Mouse (Mus musculus) activated CD4-positive, CD25-positive, alpha-beta regulatory T cell, adult 4 months (primary cell): ENCODE results near the gene Sema6d. TPM values are rescaled to one million over a fixed set of nuclear protein-coding genes. Genes with fewer than 3 reads are reported as not detected.

Experiments
- ATAC-seq: one replicate; pipeline ENCODE4 v1.8.0; 2017
- polyA plus RNA-seq, 2 experiments: library from polyadenylated mRNA; unstranded; fragments of 100-300 nt; shearing (Covaris generic); gene quantifications; one replicate each; pipeline ENCODE4 v1.2.1; 2017

The Sema6d gene
- 1 to 10 TPM in 1 of 2 experiments, under 1 TPM in 1; 0.95 to 1.5 TPM for polyA plus RNA-seq

- no peak for ATAC-seq
Measured at GRCm38 (mm10) chr2:124089813-124090230, at the start of gene Sema6d. Gene Sema6d, plus strand, starts transcription at chr2:124089969.

GRCm38 (mm10) chr2:124059910-124060309 lies 29.9 kb upstream of the Sema6d start:
- ATAC-seq: no peak

GRCm38 (mm10) chr2:124068380-124068779 lies 21.4 kb upstream of the Sema6d start:
- ATAC-seq: no peak

GRCm38 (mm10) chr2:124070664-124071063 lies 19.1 kb upstream of the Sema6d start:
- no peak for ATAC-seq

- no peak for ATAC-seq
Measured at GRCm38 (mm10) chr2:124071380-124071779, 18.4 kb upstream of the Sema6d start.

GRCm38 (mm10) chr2:124090231-124091141 lies 717 bp downstream of the Sema6d start:
- no peak for ATAC-seq

GRCm38 (mm10) chr2:124099697-124100096 lies 9.9 kb downstream of the Sema6d start:
- no peak for ATAC-seq

GRCm38 (mm10) chr2:124100486-124101200 lies 10.9 kb downstream of the Sema6d start:
- ATAC-seq: no peak

GRCm38 (mm10) chr2:124101201-124101517 lies 11.4 kb downstream of the Sema6d start:
- no peak for ATAC-seq

- ATAC-seq: no peak
Measured at GRCm38 (mm10) chr2:124101580-124101979, 11.8 kb downstream of the Sema6d start.

- no peak for ATAC-seq
Measured at GRCm38 (mm10) chr2:124103277-124103676, 13.5 kb downstream of the Sema6d start.

GRCm38 (mm10) chr2:124118469-124119243 lies 28.9 kb downstream of the Sema6d start:
- no peak for ATAC-seq

GRCm38 (mm10) chr2:124120355-124120754 lies 30.6 kb downstream of the Sema6d start:
- ATAC-seq: no peak

GRCm38 (mm10) chr2:124121539-124121938 lies 31.8 kb downstream of the Sema6d start:
- ATAC-seq: no peak

GRCm38 (mm10) chr2:124125504-124125903 lies 35.7 kb downstream of the Sema6d start:
- no peak for ATAC-seq

GRCm38 (mm10) chr2:124126853-124127252 lies 37.1 kb downstream of the Sema6d start:
- ATAC-seq: no peak

- ATAC-seq: no peak
Measured at GRCm38 (mm10) chr2:124130876-124131275, 41.1 kb downstream of the Sema6d start.

- ATAC-seq: no peak
Measured at GRCm38 (mm10) chr2:124141510-124142044, 51.8 kb downstream of the Sema6d start.

GRCm38 (mm10) chr2:124145528-124145927 lies 55.8 kb downstream of the Sema6d start:
- no peak for ATAC-seq

- no peak for ATAC-seq
Measured at GRCm38 (mm10) chr2:124158158-124158557, 68.4 kb downstream of the Sema6d start.

- no peak for ATAC-seq
Measured at GRCm38 (mm10) chr2:124162001-124162599, 72.3 kb downstream of the Sema6d start.

GRCm38 (mm10) chr2:124168411-124168810 lies 78.6 kb downstream of the Sema6d start:
- ATAC-seq: no peak
